20 mouse cellular contexts compared by ENCODE assay signal in the genomic region with DNA sequence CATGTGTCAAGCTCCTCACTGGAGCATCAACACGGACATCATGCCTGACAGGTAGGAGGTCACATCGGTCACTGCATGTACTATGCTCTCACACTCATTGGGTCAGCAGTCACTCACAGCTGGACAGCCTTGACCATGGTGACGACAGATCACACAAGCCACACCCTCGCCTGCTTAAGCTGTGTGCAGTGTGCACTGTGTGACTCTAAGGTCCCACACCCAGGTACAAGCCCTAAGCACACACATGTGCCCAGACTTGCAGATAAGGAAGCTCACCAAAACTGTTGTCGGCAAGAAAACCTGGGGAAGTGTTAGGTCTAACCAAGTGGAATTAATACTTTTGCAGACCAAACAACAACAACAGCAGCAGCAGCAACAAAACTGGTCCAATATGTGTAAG. TPM values are rescaled to one million over a fixed set of nuclear protein-coding genes. Genes with fewer than 3 reads are reported as not detected.
DNase-seq lines count a peak whose midpoint lies in the region; ATAC-seq and TF ChIP-seq lines count a peak whose summit lies in the region.
"Had no signal": no experiment of that assay in that cellular context is flagged by ENCODE, and none has a peak within 500 bp of the region (broad histone marks: within the 10 kb centered on the region; RNA-seq: fewer than 3 reads in every experiment).

No protein-coding gene starts in this region.

- no peaks in the 10 kb centered on the region for H3K4me1 ChIP-seq in embryonic facial prominence, embryonic 12.5 days
- no peaks in the 10 kb centered on the region for H3K4me1 ChIP-seq in embryonic facial prominence, embryonic 10.5 days
- peaks cover 33% of the 10 kb centered on the region for H3K4me1 ChIP-seq in liver, embryonic 13.5 days (replicated peaks)
- H3K4me1 ChIP-seq in stomach, postnatal 0 days (replicated peaks; ENCODE audit: control insufficient read depth, insufficient read depth): no peaks in the 10 kb centered on the region

- H3K36me3 ChIP-seq in embryonic facial prominence, embryonic 12.5 days: no peaks in the 10 kb centered on the region
- no peaks in the 10 kb centered on the region for H3K36me3 ChIP-seq in embryonic facial prominence, embryonic 10.5 days (replicated peaks)
- H3K36me3 ChIP-seq in liver, embryonic 13.5 days: no peaks in the 10 kb centered on the region
- H3K36me3 ChIP-seq in stomach, postnatal 0 days (ENCODE audit: control insufficient read depth, insufficient read depth, low read length): no peaks in the 10 kb centered on the region

- H3K4me2 ChIP-seq in embryonic facial prominence, embryonic 12.5 days (replicated peaks): no peak overlapping the region
- peak overlapping the region; percentile 65 for H3K4me2 ChIP-seq in liver, embryonic 13.5 days
- no peak overlapping the region for H3K4me2 ChIP-seq in stomach, postnatal 0 days (replicated peaks; ENCODE audit: low read depth)

- TF ChIP-seq CTCF in stomach, postnatal 0 days (IDR thresholded peaks at IDR 0.05; ENCODE audit: low read depth): no peak

- no peak for DNase-seq in embryonic facial prominence, embryonic 10.5 days (ENCODE audit: low spot score)
- DNase-seq in urinary bladder, postnatal 14 days (ENCODE audit: low spot score): peak; percentile 22
- no peak for DNase-seq in urinary bladder, postnatal 25 days (ENCODE audit: low spot score)
- DNase-seq in liver, embryonic 13.5 days: peak; percentile 59
- DNase-seq in stomach, postnatal 0 days (ENCODE audit: low spot score): peak; percentile 73
- no peak for DNase-seq in Muller cell, postnatal 12 days (ENCODE audit: inconsistent ontology term)
- DNase-seq in left cerebral cortex, postnatal 25 days (ENCODE audit: low spot score in 2 of 2): no peak
- DNase-seq: adrenal gland, postnatal 36 days; cerebellum, adult 11-12 months; kidney, adult 11 months; kidney, postnatal 36 days; lung, adult 18-20 months; lung, postnatal 36 days; midbrain, embryonic 14.5 days; right cerebral cortex, postnatal 25 days; thymus, postnatal 25 days had no signal

- H3K27ac ChIP-seq in embryonic facial prominence, embryonic 12.5 days: no peak overlapping the region
- H3K27ac ChIP-seq in embryonic facial prominence, embryonic 10.5 days (replicated peaks): no peak overlapping the region
- peak overlapping the region; percentile 96 for H3K27ac ChIP-seq in liver, embryonic 13.5 days
- H3K27ac ChIP-seq in stomach, postnatal 0 days (replicated peaks): peak overlapping the region; percentile 76; the same call in 1 of the 2 replicates

- H3K9ac ChIP-seq in embryonic facial prominence, embryonic 12.5 days: no peak overlapping the region
- peak overlapping the region; percentile 51 for H3K9ac ChIP-seq in liver, embryonic 13.5 days
- no peak overlapping the region for H3K9ac ChIP-seq in stomach, postnatal 0 days (ENCODE audit: low read length)

- WGBS in embryonic facial prominence, embryonic 12.5 days: 79% methylated on average over 5 of the region's 5 CpGs
- 76% methylated on average over 5 of the region's 5 CpGs for WGBS in embryonic facial prominence, embryonic 10.5 days
- WGBS in liver, embryonic 13.5 days (ENCODE audit: insufficient replicate concordance): 44% methylated on average over 5 of the region's 5 CpGs
- WGBS in stomach, postnatal 0 days: 40% methylated on average over 5 of the region's 5 CpGs

- 0 out of 2 replicates have a peak, but pooled peaks cover 6% of the 10 kb centered on the region for H3K27me3 ChIP-seq in embryonic facial prominence, embryonic 12.5 days
- H3K27me3 ChIP-seq in embryonic facial prominence, embryonic 10.5 days (replicated peaks; ENCODE audit: low read depth, poor library complexity, severe bottlenecking): no peaks in the 10 kb centered on the region; the same call in 1 of the 2 replicates
- H3K27me3 ChIP-seq in liver, embryonic 13.5 days: peaks cover 10% of the 10 kb centered on the region; the same call in 1 of the 2 replicates
- no peaks in the 10 kb centered on the region for H3K27me3 ChIP-seq in stomach, postnatal 0 days (ENCODE audit: control insufficient read depth, insufficient read depth, low read length)

- no peak for TF ChIP-seq EP300 in stomach, postnatal 0 days (optimal IDR thresholded peaks at IDR 0.05)

- intact Hi-C loops in left cerebral cortex, postnatal 25 days (cut with DNase I): no loop called here

- no peaks in the 10 kb centered on the region for H3K9me3 ChIP-seq in embryonic facial prominence, embryonic 12.5 days
- H3K9me3 ChIP-seq in embryonic facial prominence, embryonic 10.5 days: 0 out of 2 replicates have a peak, but pooled peaks cover 3% of the 10 kb centered on the region
- H3K9me3 ChIP-seq in liver, embryonic 13.5 days (replicated peaks): no peaks in the 10 kb centered on the region
- H3K9me3 ChIP-seq in stomach, postnatal 0 days (ENCODE audit: control insufficient read depth, low read length): no peaks in the 10 kb centered on the region

- H3K4me3 ChIP-seq in embryonic facial prominence, embryonic 12.5 days: no peak overlapping the region
- H3K4me3 ChIP-seq in embryonic facial prominence, embryonic 10.5 days: no peak overlapping the region
- peak overlapping the region; percentile 38 for H3K4me3 ChIP-seq in liver, embryonic 13.5 days (replicated peaks)
- no peak overlapping the region for H3K4me3 ChIP-seq in stomach, postnatal 0 days (ENCODE audit: low read depth, low read length)

- 0 out of 2 replicates have a peak, but pooled peaks have one; percentile 41 for ATAC-seq in embryonic facial prominence, embryonic 12.5 days (ENCODE audit: insufficient number of reproducible peaks, insufficient read depth, low FRiP score, low TSS enrichment)
- peak; percentile 91 for ATAC-seq in liver, embryonic 13.5 days (ENCODE audit: low read depth)
- ATAC-seq in stomach, postnatal 0 days (ENCODE audit: low FRiP score, low TSS enrichment): peak; percentile 99
- ATAC-seq: activated CD4-positive, CD25-positive, alpha-beta regulatory T cell, adult 4 months; forebrain, embryonic 16.5 days had no signal

RNA-seq across cellular contexts. Expression of gene She, which starts 23.3 kb away (rescaled TPM):
- 4.8 and 5.0 TPM in 2 replicates for polyA plus RNA-seq in embryonic facial prominence, embryonic 12.5 days (2016; fragmentation: Nextera tagmentation; extraction: Ambion mirVana)
- 2.5 and 2.7 TPM in 2 replicates for polyA plus RNA-seq in embryonic facial prominence, embryonic 10.5 days (2016; fragmentation: Nextera tagmentation; extraction: Ambion mirVana)
- 1.0 and 1.1 TPM in 2 replicates for polyA plus RNA-seq in liver, embryonic 13.5 days (2015; fragmentation: Nextera tagmentation; extraction: Ambion mirVana)
- 1.4 and 1.5 TPM in 2 replicates for polyA plus RNA-seq in stomach, postnatal 0 days (2015; fragmentation: Nextera tagmentation; extraction: Ambion mirVana)
- total RNA-seq in left cerebral cortex, postnatal 25 days (2021): 1 to 10 TPM; 3.1 to 3.4 TPM
- total RNA-seq: CH12.LX had no signal

RNA-seq across cellular contexts. Expression of gene Ube2q1, which starts 34.5 kb away (rescaled TPM):
- polyA plus RNA-seq in embryonic facial prominence, embryonic 12.5 days (2016; fragmentation: Nextera tagmentation; extraction: Ambion mirVana): 17.5 and 18.0 TPM in 2 replicates
- 12.7 and 13.2 TPM in 2 replicates for polyA plus RNA-seq in embryonic facial prominence, embryonic 10.5 days (2016; fragmentation: Nextera tagmentation; extraction: Ambion mirVana)
- 3.4 and 3.5 TPM in 2 replicates for polyA plus RNA-seq in liver, embryonic 13.5 days (2015; fragmentation: Nextera tagmentation; extraction: Ambion mirVana)
- 6.4 and 6.5 TPM in 2 replicates for polyA plus RNA-seq in stomach, postnatal 0 days (2015; fragmentation: Nextera tagmentation; extraction: Ambion mirVana)
- total RNA-seq in left cerebral cortex, postnatal 25 days (2021): 10 to 100 TPM; 87.1 to 89.9 TPM

RNA-seq across cellular contexts. Expression of gene Chrnb2, which starts 43.4 kb away (rescaled TPM):
- 3.2 and 4.3 TPM in 2 replicates for polyA plus RNA-seq in embryonic facial prominence, embryonic 12.5 days (2016; fragmentation: Nextera tagmentation; extraction: Ambion mirVana)
- 3.7 and 4.8 TPM in 2 replicates for polyA plus RNA-seq in embryonic facial prominence, embryonic 10.5 days (2016; fragmentation: Nextera tagmentation; extraction: Ambion mirVana)
- polyA plus RNA-seq in liver, embryonic 13.5 days (2015; fragmentation: Nextera tagmentation; extraction: Ambion mirVana): 0.16 and 0.20 TPM in 2 replicates
- polyA plus RNA-seq in stomach, postnatal 0 days (2015; fragmentation: Nextera tagmentation; extraction: Ambion mirVana): 0.68 and 0.81 TPM in 2 replicates
- 10 to 100 TPM; 25.5 to 26.2 TPM for total RNA-seq in left cerebral cortex, postnatal 25 days (2021)

Comparison
In these comparisons a context has a peak if more than half of its experiments do, and no peak if none do; other contexts are left out.
1. DNase-seq: peak in urinary bladder, postnatal 14 days (single experiment), liver, embryonic 13.5 days (single experiment) and stomach, postnatal 0 days (single experiment); none in embryonic facial prominence, embryonic 10.5 days (single experiment), urinary bladder, postnatal 25 days (single experiment), Muller cell, postnatal 12 days (single experiment) and left cerebral cortex, postnatal 25 days (0 of 2).
2. ATAC-seq: peak in every context shown above with its lines; median percentile 99 in stomach, postnatal 0 days; 91 in liver, embryonic 13.5 days; 41 in embryonic facial prominence, embryonic 12.5 days.
3. H3K27ac ChIP-seq: peak in liver, embryonic 13.5 days (single experiment) and stomach, postnatal 0 days (single experiment); none in embryonic facial prominence, embryonic 12.5 days (single experiment) and embryonic facial prominence, embryonic 10.5 days (single experiment).